Mouse (Mus musculus) heart, embryonic 10.5 days (tissue): ENCODE results near the gene Ndufs1. TPM values are rescaled to one million over a fixed set of nuclear protein-coding genes. Genes with fewer than 3 reads are reported as not detected.
A peak's percentile ranks its signal among the peaks of the same experiment; 100 is the strongest.

ENCODE experiments used
- DNase-seq: peaks from one replicate; pipeline ENCODE4 v3.0.0-alpha.2; 2017; ENCODE audit warnings: low spot score
- H3K27ac ChIP-seq: fragments of 300-500 bp; sonication (generic); 2 replicates; pipeline ENCODE4 v1.5.1; 2016; ENCODE audit warnings: mild to moderate bottlenecking
- H3K27me3 ChIP-seq: fragments of 300-500 bp; sonication (generic); 2 replicates; pipeline ENCODE4 v1.6.1; 2016; ENCODE audit warnings: mild to moderate bottlenecking; ENCODE audit not compliant: poor library complexity, insufficient read depth, severe bottlenecking
- H3K36me3 ChIP-seq: fragments of 300-500 bp; sonication (generic); 2 replicates; pipeline ENCODE4 v1.6.1; 2016; ENCODE audit warnings: mild to moderate bottlenecking, moderate library complexity
- H3K4me1 ChIP-seq: fragments of 300-500 bp; sonication (generic); 2 replicates; pipeline ENCODE4 v1.6.1; 2016; ENCODE audit warnings: mild to moderate bottlenecking
- H3K4me3 ChIP-seq: fragments of 300-500 bp; sonication (generic); 2 replicates; pipeline ENCODE4 v1.5.1; 2016; ENCODE audit warnings: mild to moderate bottlenecking, moderate library complexity
- H3K9me3 ChIP-seq: fragments of 300-500 bp; sonication (generic); 2 replicates; pipeline ENCODE4 v1.6.1; 2016; ENCODE audit warnings: mild to moderate bottlenecking, moderate library complexity
- WGBS: fragments of 180-500 bp; shearing (Covaris S2); methylation state at CpG from one replicate; pipeline ENCODE4 v1.1.7; 2016; 5-methylcytosine and 5-hydroxymethylcytosine counted together
- microRNA-seq: library from miRNA; unstranded; fragments of <30 nt; microRNA quantifications from one replicate; pipeline ENCODE4, GENCODE M21; 2017
- polyA plus RNA-seq: library from polyadenylated mRNA; unstranded; fragments of >200 nt; fragmentation: Nextera tagmentation; extraction: Ambion mirVana; gene quantifications from 2 replicates; pipeline ENCODE4 v1.2.1, GENCODE M21; 2016

The Ndufs1 gene
- polyA plus RNA-seq, 1 experiment from 2014 or later: 223 TPM

DNA sequence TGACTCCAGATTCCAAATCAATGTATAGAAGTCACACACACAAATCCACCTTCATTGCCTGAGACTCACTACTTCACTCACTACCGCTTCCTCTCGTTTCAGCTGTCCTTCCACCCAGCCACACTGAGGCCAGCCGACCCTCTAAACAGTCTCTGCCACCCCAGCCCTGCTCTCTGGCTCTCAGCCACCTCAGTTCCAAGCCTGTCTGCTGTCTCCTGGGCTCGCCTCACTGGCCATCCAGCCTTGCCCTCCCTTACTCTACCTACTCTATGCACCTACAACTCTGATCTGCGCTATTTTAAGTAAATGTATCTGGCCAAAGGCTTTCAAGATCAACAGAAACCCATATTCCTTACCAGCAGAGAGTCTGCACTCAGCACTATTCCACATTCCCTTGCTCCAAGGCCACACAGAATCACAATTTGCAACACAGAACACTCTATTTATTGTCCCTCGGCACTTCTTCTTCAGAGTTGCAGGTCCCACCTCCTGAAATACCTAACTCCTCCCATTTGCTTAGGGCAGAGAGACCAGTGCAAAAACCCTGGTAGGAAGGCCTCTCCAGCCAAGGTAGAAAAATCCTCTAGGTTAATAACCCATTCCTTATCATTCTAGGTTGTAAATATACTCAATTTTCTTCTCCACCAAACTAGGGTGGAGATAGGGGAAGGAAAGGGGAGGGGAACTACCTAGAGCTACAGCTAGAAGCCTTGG, 68.9 kb downstream of the Ndufs1 start:
- peak; percentile 72 for DNase-seq
- H3K36me3 ChIP-seq: peaks cover 23% of the 10 kb centered on the region
- H3K27ac ChIP-seq: peak overlapping the region; percentile 45; the same call in 1 of the 2 replicates
- WGBS: 66% methylated on average over 6 of the region's 6 CpGs
- no peaks in the 10 kb centered on the region for H3K9me3 ChIP-seq
- 0 out of 2 replicates have a peak overlapping the region, but pooled peaks have one; percentile 13 for H3K4me3 ChIP-seq
- peaks cover 35% of the 10 kb centered on the region for H3K4me1 ChIP-seq
- no peaks in the 10 kb centered on the region for H3K27me3 ChIP-seq

DNA sequence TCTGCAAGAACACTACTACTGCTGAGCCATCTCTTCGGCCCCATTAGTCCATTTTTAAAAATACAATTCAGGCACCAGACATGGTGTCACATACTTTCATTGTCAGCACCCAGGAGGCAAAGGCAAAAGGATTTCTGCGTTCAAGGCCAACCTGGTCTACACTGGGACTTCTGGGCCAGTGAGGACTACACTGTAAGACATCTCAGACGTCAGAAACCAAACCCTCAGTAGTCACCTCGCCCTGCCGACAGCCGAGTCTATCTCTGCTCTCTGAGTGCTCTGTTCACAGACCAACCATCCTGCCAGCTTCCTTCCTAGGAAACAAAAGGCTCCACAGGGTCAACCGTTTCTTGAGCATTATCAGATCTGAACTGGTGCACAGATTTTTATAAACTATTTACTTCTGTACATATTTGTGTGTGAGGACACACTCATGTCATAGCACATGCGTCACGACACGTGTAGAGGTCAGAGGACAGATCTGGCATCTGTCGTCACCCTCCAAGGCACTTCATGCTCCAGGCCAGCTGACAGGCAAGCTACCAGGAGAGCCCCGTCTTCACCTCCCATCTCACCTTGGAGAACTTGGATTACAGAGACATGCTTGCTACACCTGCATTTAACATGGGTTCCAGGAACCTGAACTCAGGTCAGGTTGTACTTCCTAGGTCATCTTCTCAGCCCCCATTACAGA, 73.7 kb downstream of the Ndufs1 start:
- DNase-seq: peak; percentile 76

DNA sequence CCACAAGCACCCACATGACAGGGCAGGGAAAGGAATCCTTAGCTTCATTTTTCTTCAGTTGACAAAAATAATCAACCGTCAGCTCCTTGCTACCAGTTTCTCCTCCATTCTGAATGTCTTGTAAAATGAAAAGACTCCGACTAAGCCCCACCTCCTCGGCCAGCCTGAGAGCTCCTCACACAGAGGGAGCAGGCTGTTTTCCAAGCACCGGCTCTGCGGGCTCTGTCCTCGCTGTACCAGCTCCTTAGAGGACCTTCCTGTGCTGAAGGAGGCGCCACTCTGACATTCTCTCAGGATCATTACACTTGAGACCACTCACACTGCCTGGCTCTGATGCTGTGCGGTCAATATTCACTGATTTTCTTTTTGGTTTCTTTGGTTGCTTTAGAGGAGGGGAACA, 76.4 kb downstream of the Ndufs1 start:
- WGBS: 92% methylated on average over 8 of the region's 8 CpGs
- no peaks in the 10 kb centered on the region for H3K9me3 ChIP-seq
- peak; percentile 62 for DNase-seq
- peaks cover 8% of the 10 kb centered on the region; the same call in 1 of the 2 replicates for H3K4me1 ChIP-seq
- no peak overlapping the region for H3K27ac ChIP-seq
- no peaks in the 10 kb centered on the region for H3K27me3 ChIP-seq
- peaks cover 80% of the 10 kb centered on the region for H3K36me3 ChIP-seq
- no peak overlapping the region for H3K4me3 ChIP-seq

More for the DNA sequence above, 73.7 kb downstream of the Ndufs1 start:
- Histone ChIP-seq H3K9me3 (no peaks in the 10 kb centered on the region), H3K4me3 (no peak overlapping the region), H3K27me3 (no peaks in the 10 kb centered on the region), H3K27ac (peak overlapping the region; percentile 29; the same call in 1 of the 2 replicates), H3K36me3 (peaks cover 66% of the 10 kb centered on the region), H3K4me1 (peaks cover 13% of the 10 kb centered on the region)
- 58% methylated on average over 12 of the region's 12 CpGs for WGBS

DNA sequence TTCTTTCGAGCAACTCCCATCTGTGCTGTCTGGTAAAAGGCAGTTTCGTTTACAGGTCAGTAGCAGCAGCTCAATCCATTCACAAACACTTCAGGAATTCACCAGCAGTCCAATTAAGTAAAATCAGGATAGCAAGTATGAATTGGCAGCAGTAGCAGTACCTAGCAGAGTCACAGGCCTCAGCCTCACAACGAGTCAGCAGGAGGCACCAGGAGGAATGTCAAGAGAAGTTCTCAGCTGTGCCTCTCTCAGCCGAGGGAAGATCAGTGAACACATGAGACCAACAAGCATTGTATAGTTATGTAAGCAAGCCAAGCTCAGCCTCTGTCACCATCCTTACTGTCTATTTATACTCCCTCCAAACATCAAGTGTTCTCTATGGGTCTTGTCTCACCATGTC, 77.8 kb downstream of the Ndufs1 start:
- Histone ChIP-seq H3K4me3 (no peak overlapping the region), H3K27me3 (no peaks in the 10 kb centered on the region), H3K36me3 (peaks cover 80% of the 10 kb centered on the region), H3K27ac (no peak overlapping the region), H3K9me3 (no peaks in the 10 kb centered on the region), H3K4me1 (peaks cover 8% of the 10 kb centered on the region; the same call in 1 of the 2 replicates)
- WGBS: 81% methylated on average over 4 of the region's 4 CpGs
- DNase-seq: peak; percentile 48

DNA sequence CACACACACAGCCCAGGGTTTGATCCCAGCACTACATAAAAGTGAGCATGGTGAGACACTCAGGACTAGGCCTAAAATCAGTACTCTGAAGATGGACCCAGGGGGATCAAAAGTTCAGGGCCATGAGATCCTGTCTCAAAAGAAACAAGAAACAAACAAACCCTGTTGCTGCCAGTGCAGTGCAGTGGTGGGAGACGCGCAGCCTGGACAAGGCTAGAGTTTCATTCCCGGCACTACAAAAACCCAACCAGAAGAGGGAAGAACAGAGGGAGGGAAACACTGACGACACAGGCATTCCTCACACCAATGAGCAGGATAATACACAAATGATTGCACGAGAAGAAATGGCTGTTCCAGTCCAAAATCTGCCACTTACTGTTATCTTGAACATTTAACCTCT, 80.6 kb downstream of the Ndufs1 start:
- H3K4me1 ChIP-seq: no peaks in the 10 kb centered on the region
- WGBS: 78% methylated on average over 5 of the region's 5 CpGs
- peaks cover 84% of the 10 kb centered on the region for H3K36me3 ChIP-seq
- DNase-seq: peak; percentile 61
- no peaks in the 10 kb centered on the region for H3K27me3 ChIP-seq
- no peak overlapping the region for H3K27ac ChIP-seq
- H3K4me3 ChIP-seq: no peak overlapping the region
- H3K9me3 ChIP-seq: no peaks in the 10 kb centered on the region

Small RNAs within 50 kb of the gene (microRNA-seq; reads per million reads assigned to microRNA genes)
- gene Gm24557: not detected
- gene Gm27512: not detected

Other genes with a start within 250 kb of the Ndufs1 start
- gene Ino80d, start 62.2 kb downstream of the Ndufs1 start, polyA plus RNA-seq: 12.2 and 12.9 TPM in 2 replicates
- 410 and 531 TPM in 2 replicates for gene Eef1b2, start within 50 bp of the Ndufs1 start, polyA plus RNA-seq
- 0.15 and 0.34 TPM in 2 replicates for gene Gpr1, start 37.7 kb upstream of the Ndufs1 start, polyA plus RNA-seq
- gene Zdbf2, start 96.4 kb upstream of the Ndufs1 start, polyA plus RNA-seq: 11.4 and 11.9 TPM in 2 replicates